Mouse (Mus musculus) lung, postnatal 0 days (tissue): ENCODE data around the gene Ctnnbl1.

Experiments used
- CTCF ChIP-seq: IDR thresholded peaks from 2 replicates; pipeline ENCODE4 v1.5.1; 2016; ENCODE audit warnings: antibody characterized with exemption, mild to moderate bottlenecking
- EP300 ChIP-seq: IDR thresholded peaks from 2 replicates; pipeline ENCODE4 v1.6.1; 2016; ENCODE audit warnings: antibody characterized with exemption, mild to moderate bottlenecking, control low read depth

GRCm38 (mm10) chr2:157809341-157809740, 72.1 kb downstream of the Ctnnbl1 start:
- no peak for TF ChIP-seq CTCF
- TF ChIP-seq EP300, result no peak
